Comparison of ENCODE assay signal across 25 mouse cellular contexts in the genomic region with DNA sequence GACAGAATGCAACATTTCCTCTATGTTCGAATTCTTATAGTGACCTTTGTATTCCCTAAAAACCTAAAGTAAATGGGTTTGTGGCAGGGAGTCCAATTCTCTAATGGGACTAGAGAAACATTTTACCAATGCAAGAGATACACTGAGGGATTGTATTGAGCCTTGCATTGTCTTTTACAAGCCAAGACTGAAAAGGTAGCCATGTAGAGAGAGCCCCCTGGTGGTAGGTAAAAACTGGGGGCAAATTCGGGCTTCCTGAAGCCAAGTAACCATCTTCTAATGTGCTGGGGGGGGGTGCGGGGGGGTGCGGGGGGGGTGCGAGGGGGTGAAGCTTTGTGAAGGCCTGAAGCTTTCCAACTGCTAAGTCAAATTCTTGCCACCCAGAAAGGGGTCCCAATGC. TPM values are rescaled to one million over a fixed set of nuclear protein-coding genes. Genes with fewer than 3 reads are reported as not detected.
DNase-seq lines count a peak whose midpoint lies in the region; ATAC-seq and TF ChIP-seq lines count a peak whose summit lies in the region.
"Had no signal": no experiment of that assay in that cellular context is flagged by ENCODE, and none has a peak within 500 bp of the region (broad histone marks: within the 10 kb centered on the region; RNA-seq: fewer than 3 reads in every experiment).

No protein-coding gene starts in this region.

- no peak for TF ChIP-seq POLR2A in cerebellum, adult 2 months (IDR thresholded peaks at IDR 0.05; ENCODE audit: borderline replicate concordance, insufficient read depth, low read length)

- H3K4me2 ChIP-seq in forebrain, postnatal 0 days (ENCODE audit: low read depth), result no peak overlapping the region
- H3K4me2 ChIP-seq: heart, embryonic 12.5 days; limb, embryonic 12.5 days; midbrain, embryonic 13.5 days had no signal

- peak; percentile 17; the same call in 1 of the 2 replicates for TF ChIP-seq CTCF in forebrain, postnatal 0 days (IDR thresholded peaks at IDR 0.05; ENCODE audit: low read depth)
- peak; percentile 57 for TF ChIP-seq CTCF in layer of hippocampus, adult 2 months (conservative IDR thresholded peaks at IDR 0.05)
- no peak for TF ChIP-seq CTCF in cerebellum, adult 2 months (IDR thresholded peaks at IDR 0.05; ENCODE audit: borderline replicate concordance, insufficient read depth, low read depth, low read length)

- peaks cover 66% of the 10 kb centered on the region for H3K27me3 ChIP-seq in forebrain, postnatal 0 days (ENCODE audit: insufficient read depth, low read length)
- peaks cover 100% of the 10 kb centered on the region for H3K27me3 ChIP-seq in forebrain, embryonic 10.5 days (ENCODE audit: poor library complexity, severe bottlenecking)
- peaks cover 38% of the 10 kb centered on the region; the same call in 1 of the 2 replicates for H3K27me3 ChIP-seq in cerebellum, adult 2 months (ENCODE audit: control insufficient read depth, insufficient read depth, low read length)

- no peaks in the 10 kb centered on the region for H3K9me3 ChIP-seq in forebrain, postnatal 0 days (ENCODE audit: low read length)
- H3K9me3 ChIP-seq in forebrain, embryonic 10.5 days, result no peaks in the 10 kb centered on the region
- H3K9me3 ChIP-seq: embryonic facial prominence, embryonic 13.5 days; heart, embryonic 12.5 days; limb, embryonic 12.5 days; midbrain, embryonic 13.5 days had no signal

- H3K9ac ChIP-seq in forebrain, postnatal 0 days, result no peak overlapping the region
- H3K9ac ChIP-seq: embryonic facial prominence, embryonic 13.5 days; heart, embryonic 12.5 days; limb, embryonic 12.5 days; midbrain, embryonic 13.5 days had no signal

- peaks cover 6% of the 10 kb centered on the region; the same call in 1 of the 2 replicates for H3K4me1 ChIP-seq in forebrain, postnatal 0 days (ENCODE audit: insufficient read depth)
- H3K4me1 ChIP-seq in forebrain, embryonic 10.5 days, result peaks cover 50% of the 10 kb centered on the region
- H3K4me1 ChIP-seq in cerebellum, adult 2 months (ENCODE audit: control insufficient read depth, insufficient read depth, low read length), result no peaks in the 10 kb centered on the region

- DNase-seq in forebrain, postnatal 0 days, result no peak
- DNase-seq in forebrain, embryonic 10.5 days (ENCODE audit: extremely low spot score, low spot score), result no peak
- DNase-seq in layer of hippocampus, adult 2 months (ENCODE audit: low spot score in 2 of 2), result no peak
- DNase-seq in layer of hippocampus, postnatal 10 days (ENCODE audit: low spot score in 2 of 2), result no peak
- DNase-seq in thymus, postnatal 4 days, result peak; percentile 28
- no peak for DNase-seq in thymus, postnatal 10 days (ENCODE audit: low spot score in 2 of 2)
- no peak for DNase-seq in testis, postnatal 14 days (ENCODE audit: low spot score)
- DNase-seq in cerebellum, adult 2 months, result no peak
- DNase-seq: cerebellum, postnatal 10 days; gastrocnemius, postnatal 10 days; heart, postnatal 4 days; kidney, postnatal 10 days; retina, postnatal 1 day; right cerebral cortex, postnatal 4 days had no signal

- no peaks in the 10 kb centered on the region for H3K36me3 ChIP-seq in forebrain, postnatal 0 days (ENCODE audit: insufficient read depth)
- H3K36me3 ChIP-seq in forebrain, embryonic 10.5 days (replicated peaks), result no peaks in the 10 kb centered on the region
- H3K36me3 ChIP-seq: embryonic facial prominence, embryonic 13.5 days; heart, embryonic 12.5 days; limb, embryonic 12.5 days; midbrain, embryonic 13.5 days had no signal

- ATAC-seq in forebrain, postnatal 0 days, result no peak
- ATAC-seq: midbrain, embryonic 13.5 days had no signal

- WGBS in forebrain, postnatal 0 days, result 18% methylated on average over 5 of the region's 5 CpGs
- WGBS in forebrain, embryonic 10.5 days, result 15% methylated on average over 5 of the region's 5 CpGs
- WGBS in cerebellum, adult 2 months, result 16% methylated on average over 5 of the region's 5 CpGs

- no peak overlapping the region for H3K27ac ChIP-seq in forebrain, postnatal 0 days (ENCODE audit: low read depth, low read length)
- H3K27ac ChIP-seq in forebrain, embryonic 10.5 days, result no peak overlapping the region
- no peak overlapping the region for H3K27ac ChIP-seq in layer of hippocampus, adult 2 months
- H3K27ac ChIP-seq in cerebellum, adult 2 months (ENCODE audit: insufficient read depth, low read length), result no peak overlapping the region
- H3K27ac ChIP-seq: embryonic facial prominence, embryonic 13.5 days; limb, embryonic 12.5 days; macrophage; midbrain, embryonic 13.5 days had no signal

- H3K4me3 ChIP-seq in forebrain, postnatal 0 days (ENCODE audit: low read depth, low read length), result no peak overlapping the region
- no peak overlapping the region for H3K4me3 ChIP-seq in forebrain, embryonic 10.5 days
- H3K4me3 ChIP-seq in layer of hippocampus, adult 2 months, result no peak overlapping the region
- H3K4me3 ChIP-seq in cerebellum, adult 2 months (replicated peaks; ENCODE audit: insufficient read depth, low read depth, low read length), result no peak overlapping the region
- H3K4me3 ChIP-seq: embryonic facial prominence, embryonic 13.5 days; heart, embryonic 12.5 days; limb, embryonic 12.5 days; midbrain, embryonic 13.5 days had no signal

RNA-seq across cellular contexts. Expression of gene Foxl2, which starts 5.3 kb away (rescaled TPM):
- total RNA-seq in forebrain, postnatal 0 days (2014; rRNA removed), result 0.08 and 0.71 TPM in 2 replicates
- polyA plus RNA-seq in forebrain, postnatal 0 days (2015; fragmentation: Nextera tagmentation; extraction: Ambion mirVana), result 0.43 and 0.61 TPM in 2 replicates
- polyA plus RNA-seq in forebrain, embryonic 10.5 days (2016; fragmentation: Nextera tagmentation; extraction: Ambion mirVana), result 0.98 and 1.1 TPM in 2 replicates
- total RNA-seq in layer of hippocampus, adult 2 months (2021), result 1 to 10 TPM in 1 of 2 experiments, under 1 TPM in 1; 0.92 to 1.0 TPM
- 1 to 10 TPM; 1.4 to 1.7 TPM for total RNA-seq in layer of hippocampus, postnatal 10 days (2021)
- 0.25 and 0.28 TPM in 2 replicates for polyA plus RNA-seq in cerebellum, adult 2 months (2012; rRNA removed)
- total RNA-seq: gastrocnemius, postnatal 10 days; heart, postnatal 4 days; MEL had no signal
- polyA plus RNA-seq: heart, embryonic 12.5 days; liver, embryonic 16.5 days; macrophage; testis, adult 2 months had no signal

RNA-seq across cellular contexts. Expression of gene Faim, which starts 25.8 kb away (rescaled TPM):
- 50.7 and 53.9 TPM in 2 replicates for total RNA-seq in forebrain, postnatal 0 days (2014; rRNA removed)
- polyA plus RNA-seq in forebrain, postnatal 0 days (2015; fragmentation: Nextera tagmentation; extraction: Ambion mirVana), result 101 and 106 TPM in 2 replicates
- polyA plus RNA-seq in forebrain, embryonic 10.5 days (2016; fragmentation: Nextera tagmentation; extraction: Ambion mirVana), result 69.0 and 71.3 TPM in 2 replicates
- 10 to 100 TPM; 60.0 to 61.1 TPM for total RNA-seq in layer of hippocampus, adult 2 months (2021)
- total RNA-seq in layer of hippocampus, postnatal 10 days (2021), result 10 to 100 TPM; 56.5 to 57.3 TPM
- 37.7 and 37.8 TPM in 2 replicates for polyA plus RNA-seq in cerebellum, adult 2 months (2012; rRNA removed)

RNA-seq across cellular contexts. Expression of gene 7420426K07Rik, which starts 57.4 kb away (rescaled TPM):
- total RNA-seq in forebrain, postnatal 0 days (2014; rRNA removed), result not detected in 2 replicates
- polyA plus RNA-seq in forebrain, postnatal 0 days (2015; fragmentation: Nextera tagmentation; extraction: Ambion mirVana), result not detected in 2 replicates
- polyA plus RNA-seq in forebrain, embryonic 10.5 days (2016; fragmentation: Nextera tagmentation; extraction: Ambion mirVana), result not detected in 2 replicates
- not detected for total RNA-seq in layer of hippocampus, adult 2 months (2021)
- total RNA-seq in layer of hippocampus, postnatal 10 days (2021), result not detected
- not detected in 2 replicates for polyA plus RNA-seq in cerebellum, adult 2 months (2012; rRNA removed)
- total RNA-seq: adrenal gland, adult 18-20 months; gastrocnemius, postnatal 10 days; heart, postnatal 4 days; layer of hippocampus, adult 8-10 months; MEL had no signal
- polyA plus RNA-seq: C2C12; embryonic facial prominence, embryonic 13.5 days; heart, embryonic 12.5 days; limb, embryonic 12.5 days; liver, embryonic 16.5 days; macrophage; midbrain, embryonic 13.5 days; testis, adult 2 months had no signal
